12 mouse cellular contexts compared by ENCODE assay signal in genomic region chr19:32196976-32197819, GRCm38 (mm10).
DNase-seq lines count a peak whose midpoint lies in the region; ATAC-seq and TF ChIP-seq lines count a peak whose summit lies in the region.
"Had no signal": no experiment of that assay in that cellular context is flagged by ENCODE, and none has a peak within 500 bp of the region (broad histone marks: within the 10 kb centered on the region; RNA-seq: fewer than 3 reads in every experiment).

No protein-coding gene starts in this region.

- H3K27ac ChIP-seq in gastrocnemius, adult 2 months: peak overlapping the region; percentile 93
- peak overlapping the region; percentile 77 for H3K27ac ChIP-seq in stomach, postnatal 0 days (replicated peaks)
- H3K27ac ChIP-seq in forebrain, embryonic 13.5 days: no peak overlapping the region
- H3K27ac ChIP-seq in midbrain, embryonic 14.5 days (replicated peaks; ENCODE audit: low read depth, low read length): no peak overlapping the region
- H3K27ac ChIP-seq: limb, embryonic 15.5 days had no signal

- H3K9ac ChIP-seq in stomach, postnatal 0 days (ENCODE audit: low read length): no peak overlapping the region
- H3K9ac ChIP-seq in forebrain, embryonic 13.5 days: no peak overlapping the region
- H3K9ac ChIP-seq in midbrain, embryonic 14.5 days (replicated peaks; ENCODE audit: low read length): no peak overlapping the region
- H3K9ac ChIP-seq: limb, embryonic 15.5 days had no signal

- DNase-seq in gastrocnemius, adult 2 months: peak; percentile 12
- no peak for DNase-seq in gastrocnemius, adult 18-20 months (ENCODE audit: low spot score)
- peak; percentile 38 for DNase-seq in lung, postnatal 25 days (ENCODE audit: low spot score)
- no peak for DNase-seq in lung, postnatal 10 days
- no peak for DNase-seq in stomach, postnatal 0 days (ENCODE audit: low spot score)
- no peak for DNase-seq in midbrain, embryonic 14.5 days
- DNase-seq: cerebellum, adult 9-10 months; spleen, adult 18-20 months had no signal

- H3K9me3 ChIP-seq in stomach, postnatal 0 days (ENCODE audit: control insufficient read depth, low read length): no peaks in the 10 kb centered on the region
- no peaks in the 10 kb centered on the region for H3K9me3 ChIP-seq in forebrain, embryonic 13.5 days (replicated peaks)
- H3K9me3 ChIP-seq in midbrain, embryonic 14.5 days (ENCODE audit: control insufficient read depth, low read length): no peaks in the 10 kb centered on the region
- H3K9me3 ChIP-seq: limb, embryonic 15.5 days had no signal

- no peak overlapping the region for H3K4me2 ChIP-seq in stomach, postnatal 0 days (replicated peaks; ENCODE audit: low read depth)
- no peak overlapping the region for H3K4me2 ChIP-seq in forebrain, embryonic 13.5 days
- no peak overlapping the region for H3K4me2 ChIP-seq in midbrain, embryonic 14.5 days (ENCODE audit: low read length)
- H3K4me2 ChIP-seq: limb, embryonic 15.5 days had no signal

- H3K36me3 ChIP-seq in stomach, postnatal 0 days (ENCODE audit: control insufficient read depth, insufficient read depth, low read length): no peaks in the 10 kb centered on the region
- H3K36me3 ChIP-seq in forebrain, embryonic 13.5 days (ENCODE audit: poor library complexity, severe bottlenecking): no peaks in the 10 kb centered on the region
- no peaks in the 10 kb centered on the region for H3K36me3 ChIP-seq in midbrain, embryonic 14.5 days (ENCODE audit: control insufficient read depth, insufficient read depth, low read length)
- H3K36me3 ChIP-seq: limb, embryonic 15.5 days had no signal

- TF ChIP-seq CTCF in gastrocnemius, adult 2 months (IDR thresholded peaks at IDR 0.05): peak; percentile 12; the same call in 1 of the 2 replicates
- TF ChIP-seq CTCF in stomach, postnatal 0 days (IDR thresholded peaks at IDR 0.05; ENCODE audit: low read depth): peak; percentile 38

- H3K4me3 ChIP-seq in gastrocnemius, adult 2 months: no peak overlapping the region
- no peak overlapping the region for H3K4me3 ChIP-seq in stomach, postnatal 0 days (ENCODE audit: low read depth, low read length)
- H3K4me3 ChIP-seq in forebrain, embryonic 13.5 days: no peak overlapping the region
- H3K4me3 ChIP-seq in midbrain, embryonic 14.5 days (replicated peaks; ENCODE audit: low read depth, low read length): no peak overlapping the region
- H3K4me3 ChIP-seq: limb, embryonic 15.5 days had no signal

- no peaks in the 10 kb centered on the region for H3K27me3 ChIP-seq in stomach, postnatal 0 days (ENCODE audit: control insufficient read depth, insufficient read depth, low read length)
- H3K27me3 ChIP-seq in forebrain, embryonic 13.5 days: no peaks in the 10 kb centered on the region
- H3K27me3 ChIP-seq in midbrain, embryonic 14.5 days (ENCODE audit: control insufficient read depth, insufficient read depth, low read length): no peaks in the 10 kb centered on the region
- H3K27me3 ChIP-seq: CH12.LX; limb, embryonic 15.5 days had no signal

- 43% methylated on average over 15 of the region's 15 CpGs for WGBS in stomach, postnatal 0 days
- WGBS in forebrain, embryonic 13.5 days: 78% methylated on average over 15 of the region's 15 CpGs
- WGBS in midbrain, embryonic 14.5 days: 77% methylated on average over 15 of the region's 15 CpGs

- intact Hi-C loops in gastrocnemius, adult 2 months (cut with DNase I): no loop called here

- H3K4me1 ChIP-seq in stomach, postnatal 0 days (replicated peaks; ENCODE audit: control insufficient read depth, insufficient read depth): 0 out of 2 replicates have a peak, but pooled peaks cover 6% of the 10 kb centered on the region
- H3K4me1 ChIP-seq in forebrain, embryonic 13.5 days: no peaks in the 10 kb centered on the region
- peaks cover 3% of the 10 kb centered on the region; the same call in 1 of the 2 replicates for H3K4me1 ChIP-seq in midbrain, embryonic 14.5 days (ENCODE audit: control insufficient read depth, insufficient read depth, low read length)

- TF ChIP-seq EP300 in stomach, postnatal 0 days (optimal IDR thresholded peaks at IDR 0.05): no peak

- ATAC-seq in inflammation-experienced regulatory T-cells, adult 6 months: peak; percentile 91
- peak; percentile 54; the same call in 1 of the 2 replicates for ATAC-seq in stomach, postnatal 0 days (ENCODE audit: low FRiP score, low TSS enrichment)
- ATAC-seq in forebrain, embryonic 13.5 days: no peak
- no peak for ATAC-seq in midbrain, embryonic 14.5 days (ENCODE audit: low FRiP score, low TSS enrichment)

Comparison
In these comparisons a context has a peak if more than half of its experiments do, and no peak if none do; other contexts are left out.
1. DNase-seq: peak in gastrocnemius, adult 2 months (single experiment) and lung, postnatal 25 days (single experiment); none in gastrocnemius, adult 18-20 months (single experiment), lung, postnatal 10 days (single experiment), stomach, postnatal 0 days (single experiment) and midbrain, embryonic 14.5 days (single experiment).
2. H3K27ac ChIP-seq: peak in gastrocnemius, adult 2 months (single experiment) and stomach, postnatal 0 days (single experiment); none in forebrain, embryonic 13.5 days (single experiment) and midbrain, embryonic 14.5 days (single experiment).
3. ATAC-seq: peak in inflammation-experienced regulatory T-cells, adult 6 months (single experiment) and stomach, postnatal 0 days (single experiment); none in forebrain, embryonic 13.5 days (single experiment) and midbrain, embryonic 14.5 days (single experiment).